Mouse (Mus musculus): ENCODE results near the gene Tnfrsf23.

DNA sequence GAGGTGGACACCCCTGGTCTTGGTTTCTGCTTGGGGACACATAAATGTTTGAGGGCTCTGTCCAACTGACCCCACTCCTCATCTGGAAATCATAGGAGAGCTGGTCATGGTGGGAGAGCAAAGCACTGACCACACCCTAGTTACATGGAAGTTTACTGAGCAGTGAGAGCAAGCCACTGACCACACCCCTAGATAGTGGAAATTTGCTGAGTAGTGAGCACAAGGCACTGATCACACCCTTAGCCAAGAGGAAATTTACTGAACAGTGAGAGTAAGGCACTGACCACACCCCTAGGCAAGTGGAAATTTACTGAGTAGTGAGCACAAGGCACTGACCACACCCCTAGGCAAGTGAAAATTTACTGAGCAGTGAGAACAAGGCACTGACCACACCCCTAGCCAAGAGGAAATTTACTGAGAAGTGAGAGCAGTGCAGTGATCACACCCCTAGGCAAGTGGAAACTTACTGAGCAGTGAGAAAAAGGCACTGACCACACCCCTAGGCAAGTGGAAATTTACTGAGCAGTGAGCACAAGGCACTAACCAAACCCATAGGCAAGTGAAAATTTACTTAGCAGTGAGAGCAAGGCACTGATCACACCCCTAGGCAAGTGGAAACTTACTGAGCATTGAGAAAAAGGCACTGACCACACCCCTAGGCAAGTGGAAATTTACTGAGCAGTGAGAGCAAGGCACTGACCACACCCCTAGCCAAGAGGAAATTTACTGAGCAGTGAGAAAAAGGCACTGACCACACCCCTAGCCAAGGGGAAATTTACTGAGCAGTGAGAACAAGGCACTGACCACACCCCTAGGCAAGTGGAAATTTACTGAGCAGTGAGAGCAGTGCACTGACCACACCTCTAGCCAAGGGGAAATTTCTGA lies 19.0 kb downstream of the Tnfrsf23 start:
- TF ChIP-seq EP300 (IDR thresholded peaks at IDR 0.05; ENCODE audit: low read length): no peak
- TF ChIP-seq MAZ (IDR thresholded peaks at IDR 0.05; ENCODE audit: low read depth, low read length): no peak
- no peak for TF ChIP-seq CTCF (conservative IDR thresholded peaks at IDR 0.05 in 1 of 2, IDR thresholded peaks at IDR 0.05 in 1 of 2; ENCODE audit: low read depth in 2 of 2, low read length in 2 of 2)
- TF ChIP-seq NRF1 (IDR thresholded peaks at IDR 0.05; ENCODE audit: low read depth, low read length): no peak
- no peak for TF ChIP-seq MAX (IDR thresholded peaks at IDR 0.05; ENCODE audit: low read length)
- no peak for TF ChIP-seq POLR2A (IDR thresholded peaks at IDR 0.05; ENCODE audit: low read depth, low read length)
- TF ChIP-seq UBTF (IDR thresholded peaks at IDR 0.05; ENCODE audit: low read depth, low read length): no peak
- TF ChIP-seq MAFK (IDR thresholded peaks at IDR 0.05; ENCODE audit: insufficient replicate concordance, low read length): no peak
- TF ChIP-seq SMC3 (IDR thresholded peaks at IDR 0.05; ENCODE audit: low read depth, low read length): no peak
- TF ChIP-seq E2F4 (IDR thresholded peaks at IDR 0.05; ENCODE audit: insufficient replicate concordance, low read depth, low read length): no peak

Data from CH12.LX (cell line).